Mouse (Mus musculus): ENCODE data around the gene Olfr655.

GRCm38 (mm10) chr7:104586725-104587124, 14.9 kb downstream of the Olfr655 start, which contains the start of gene Olfr654:
- TF ChIP-seq CTCF (IDR thresholded peaks at IDR 0.05 in 2 of 3, conservative IDR thresholded peaks at IDR 0.05 in 1 of 3; ENCODE audit: control insufficient read depth in 1 of 3, insufficient read depth in 1 of 3, low read depth in 2 of 3, low read length in 3 of 3, poor library complexity in 1 of 3, severe bottlenecking in 1 of 3) (no peak), POLR2A (IDR thresholded peaks at IDR 0.05; ENCODE audit: control insufficient read depth in 1 of 2, insufficient read depth in 1 of 2, low read depth in 1 of 2, low read length in 2 of 2, poor library complexity in 1 of 2) (no peak), ZMIZ1 (IDR thresholded peaks at IDR 0.05; ENCODE audit: low read depth, low read length) (no peak), NRF1 (IDR thresholded peaks at IDR 0.05; ENCODE audit: insufficient read depth, low read depth, low read length, poor library complexity, severe bottlenecking) (no peak), USF1 (IDR thresholded peaks at IDR 0.05; ENCODE audit: low read depth, low read length) (no peak), MAX (IDR thresholded peaks at IDR 0.05; ENCODE audit: low read length) (no peak), ZKSCAN1 (IDR thresholded peaks at IDR 0.05; ENCODE audit: low read depth, low read length) (no peak), GABPA (IDR thresholded peaks at IDR 0.05; ENCODE audit: low read depth, low read length) (no peak), KAT2A (conservative IDR thresholded peaks at IDR 0.05; ENCODE audit: low read depth, low read length) (no peak), GATA1 (IDR thresholded peaks at IDR 0.05; ENCODE audit: low read depth, low read length) (no peak)

Data from MEL (cell line).